Mouse (Mus musculus) adrenal gland, postnatal 14 days (tissue): ENCODE data around the gene Immp2l. TPM values are rescaled to one million over a fixed set of nuclear protein-coding genes. Genes with fewer than 3 reads are reported as not detected.

Experiments used
- DNase-seq: peaks from one replicate; pipeline ENCODE4 v3.0.0; 2021; ENCODE audit warnings: mixed read lengths
- total RNA-seq: library from RNA; stranded (reverse); gene quantifications from 2 replicates; pipeline ENCODE4 v1.2.3, GENCODE M21; 2021

Gene Immp2l
- total RNA-seq, 1 experiment from 2014 or later = 34.1 TPM

GRCm38 (mm10) chr12:41185060-41185459 lies 161.2 kb downstream of the Immp2l start:
- no peak for DNase-seq

GRCm38 (mm10) chr12:41185509-41185908 lies 161.6 kb downstream of the Immp2l start:
- no peak for DNase-seq

- no peak for DNase-seq
Measured at GRCm38 (mm10) chr12:41192829-41193228, 168.9 kb downstream of the Immp2l start.

- DNase-seq = no peak
Measured at GRCm38 (mm10) chr12:41196374-41196773, 172.5 kb downstream of the Immp2l start.

GRCm38 (mm10) chr12:41215186-41215585 lies 191.3 kb downstream of the Immp2l start:
- DNase-seq = no peak

GRCm38 (mm10) chr12:41221893-41222292 lies 198.0 kb downstream of the Immp2l start:
- no peak for DNase-seq

- peak; percentile 11 for DNase-seq
Measured at GRCm38 (mm10) chr12:41223686-41224085, 199.8 kb downstream of the Immp2l start.

- no peak for DNase-seq
Measured at GRCm38 (mm10) chr12:41224538-41224937, 200.6 kb downstream of the Immp2l start.

GRCm38 (mm10) chr12:41231966-41232365 lies 208.1 kb downstream of the Immp2l start:
- no peak for DNase-seq

GRCm38 (mm10) chr12:41237880-41238279 lies 214.0 kb downstream of the Immp2l start:
- no peak for DNase-seq

GRCm38 (mm10) chr12:41241221-41241620 lies 217.3 kb downstream of the Immp2l start:
- DNase-seq = no peak

GRCm38 (mm10) chr12:41248254-41248653 lies 224.4 kb downstream of the Immp2l start:
- no peak for DNase-seq

GRCm38 (mm10) chr12:41250123-41250522 lies 226.2 kb downstream of the Immp2l start:
- DNase-seq = no peak

- DNase-seq = no peak
Measured at GRCm38 (mm10) chr12:41257905-41258304, 234.0 kb downstream of the Immp2l start.

- no peak for DNase-seq
Measured at GRCm38 (mm10) chr12:41259608-41260007, 235.7 kb downstream of the Immp2l start.

- DNase-seq = no peak
Measured at GRCm38 (mm10) chr12:41274136-41274535, 250.2 kb downstream of the Immp2l start.

- no peak for DNase-seq
Measured at GRCm38 (mm10) chr12:41275361-41275760, 251.5 kb downstream of the Immp2l start.

- DNase-seq = no peak
Measured at GRCm38 (mm10) chr12:41277896-41278295, 254.0 kb downstream of the Immp2l start.

GRCm38 (mm10) chr12:41289047-41289446 lies 265.2 kb downstream of the Immp2l start:
- no peak for DNase-seq

GRCm38 (mm10) chr12:41307015-41307414 lies 283.1 kb downstream of the Immp2l start:
- no peak for DNase-seq

GRCm38 (mm10) chr12:41308726-41309680 lies 285.1 kb downstream of the Immp2l start:
- no peak for DNase-seq

- DNase-seq = no peak
Measured at GRCm38 (mm10) chr12:41313391-41313790, 289.5 kb downstream of the Immp2l start.

GRCm38 (mm10) chr12:41314811-41315461 lies 291.0 kb downstream of the Immp2l start:
- no peak for DNase-seq
